Mouse (Mus musculus): ENCODE results near the gene Mier1.

- TF ChIP-seq CTCF (IDR thresholded peaks at IDR 0.05; ENCODE audit: borderline replicate concordance, control insufficient read depth, extremely low read depth, insufficient read depth, low read length, poor library complexity) (no peak), POLR2A (IDR thresholded peaks at IDR 0.05; ENCODE audit: control insufficient read depth, extremely low read depth, insufficient read depth, low read length, poor library complexity) (no peak)
Measured at GRCm38 (mm10) chr4:103180300-103180888, 66.2 kb downstream of the Mier1 start.

Measured in thymus, adult 2 months (tissue).